Mouse (Mus musculus) midbrain, embryonic 16.5 days (tissue): Measurements from ENCODE around the gene Nr2e1. TPM values are rescaled to one million over a fixed set of nuclear protein-coding genes. Genes with fewer than 3 reads are reported as not detected.

Experiments used
- polyA plus RNA-seq: library from polyadenylated mRNA; unstranded; fragments of >200 nt; fragmentation: Nextera tagmentation; extraction: Ambion mirVana; gene quantifications from 2 replicates; pipeline ENCODE4 v1.2.1, GENCODE M21; 2015

Nr2e1 gene
- polyA plus RNA-seq, 1 experiment from 2014 or later = 5.6 TPM

Other genes with a start within 250 kb of the Nr2e1 start
- gene Afg1l, start 105.1 kb downstream of the Nr2e1 start, polyA plus RNA-seq = 8.1 and 9.2 TPM in 2 replicates
- gene Snx3, start 81.6 kb downstream of the Nr2e1 start, polyA plus RNA-seq = 295 and 334 TPM in 2 replicates
- 39.9 and 43.7 TPM in 2 replicates for gene Ostm1, start 190 bp upstream of the Nr2e1 start, polyA plus RNA-seq
- 16.3 and 19.6 TPM in 2 replicates for gene Sec63, start 177.9 kb upstream of the Nr2e1 start, polyA plus RNA-seq